Mouse (Mus musculus) intestine, embryonic 16.5 days (tissue): ENCODE results near the gene Josd1. TPM values are rescaled to one million over a fixed set of nuclear protein-coding genes. Genes with fewer than 3 reads are reported as not detected.

Experiments used
- ATAC-seq: fragments of 200-750 bp; cut with Nextera tagmentation; 2 replicates; pipeline ENCODE4 v1.8.0; 2017; ENCODE audit warnings: moderate TSS enrichment, moderate library complexity
- H3K27ac ChIP-seq: fragments of 300-500 bp; sonication (generic); 2 replicates; pipeline ENCODE4 v1.5.1; 2014; ENCODE audit warnings: mild to moderate bottlenecking, low read length
- H3K27me3 ChIP-seq: fragments of 300-500 bp; sonication (generic); replicated peaks from 2 replicates; pipeline ENCODE4 v1.6.1; 2014; ENCODE audit warnings: low read length, control low read depth, mixed read lengths; ENCODE audit not compliant: control insufficient read depth, insufficient read depth
- H3K36me3 ChIP-seq: fragments of 300-500 bp; sonication (generic); 2 replicates; pipeline ENCODE4 v1.6.1; 2014; ENCODE audit warnings: low read length, control low read depth; ENCODE audit not compliant: control insufficient read depth, insufficient read depth
- H3K4me1 ChIP-seq: fragments of 300-500 bp; sonication (generic); 2 replicates; pipeline ENCODE4 v1.6.1; 2014; ENCODE audit warnings: low read length, control low read depth, mixed read lengths; ENCODE audit not compliant: control insufficient read depth, insufficient read depth
- H3K4me2 ChIP-seq: fragments of 300-500 bp; sonication (generic); 2 replicates; pipeline ENCODE4 v1.6.1; 2014; ENCODE audit warnings: low read depth, low read length, control low read depth
- H3K4me3 ChIP-seq: fragments of 300-500 bp; sonication (generic); 2 replicates; pipeline ENCODE4 v1.5.1; 2014; ENCODE audit warnings: mild to moderate bottlenecking, low read length
- H3K9ac ChIP-seq: fragments of 300-500 bp; sonication (generic); 2 replicates; pipeline ENCODE4 v1.6.1; 2014; ENCODE audit warnings: low read depth, low read length
- H3K9me3 ChIP-seq: fragments of 300-500 bp; sonication (generic); 2 replicates; pipeline ENCODE4 v1.6.1; 2016; ENCODE audit warnings: low read length, control low read depth; ENCODE audit not compliant: control insufficient read depth
- WGBS: fragments of 180-500 bp; shearing (Covaris S2); extraction: QIAGEN DNeasy Blood & Tissue Kit; methylation state at CpG from one replicate; pipeline ENCODE4 v1.1.7; 2014; 5-methylcytosine and 5-hydroxymethylcytosine counted together
- polyA plus RNA-seq: library from polyadenylated mRNA; unstranded; fragments of >200 nt; fragmentation: Nextera tagmentation; extraction: Ambion mirVana; gene quantifications from 2 replicates; pipeline ENCODE4 v1.2.1, GENCODE M21; 2015

Gene Josd1
- polyA plus RNA-seq, 1 experiment from 2014 or later, result 14.1 TPM

DNA sequence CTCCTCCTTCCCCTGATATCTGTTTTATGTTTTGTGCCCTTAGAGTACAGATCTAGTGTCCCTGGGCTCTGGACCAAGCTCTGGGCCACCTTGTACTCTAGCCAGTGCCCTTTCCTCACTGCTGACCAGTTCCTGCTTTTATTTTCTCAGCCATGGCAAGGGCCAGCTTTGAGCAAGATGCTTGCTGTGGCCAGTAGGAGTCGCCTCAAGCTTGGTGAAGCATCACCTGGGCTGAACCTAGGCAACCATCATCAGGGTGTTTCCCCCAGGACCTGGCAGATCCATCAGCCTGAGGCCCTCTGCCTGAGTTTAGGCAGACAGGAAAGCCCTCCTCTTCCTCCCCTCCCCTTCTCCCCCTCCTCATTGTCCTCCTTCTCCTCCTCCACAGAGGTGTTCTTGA lies 35.7 kb upstream of the Josd1 start:
- H3K9me3 ChIP-seq, result no peaks in the 10 kb centered on the region
- 31% methylated on average over 1 of the region's 1 CpGs for WGBS
- H3K27ac ChIP-seq, result no peak overlapping the region
- H3K36me3 ChIP-seq, result peaks cover 17% of the 10 kb centered on the region
- H3K4me1 ChIP-seq, result no peaks in the 10 kb centered on the region
- no peaks in the 10 kb centered on the region for H3K27me3 ChIP-seq
- no peak for ATAC-seq
- H3K4me3 ChIP-seq, result no peak overlapping the region
- H3K4me2 ChIP-seq, result no peak overlapping the region
- no peak overlapping the region for H3K9ac ChIP-seq

DNA sequence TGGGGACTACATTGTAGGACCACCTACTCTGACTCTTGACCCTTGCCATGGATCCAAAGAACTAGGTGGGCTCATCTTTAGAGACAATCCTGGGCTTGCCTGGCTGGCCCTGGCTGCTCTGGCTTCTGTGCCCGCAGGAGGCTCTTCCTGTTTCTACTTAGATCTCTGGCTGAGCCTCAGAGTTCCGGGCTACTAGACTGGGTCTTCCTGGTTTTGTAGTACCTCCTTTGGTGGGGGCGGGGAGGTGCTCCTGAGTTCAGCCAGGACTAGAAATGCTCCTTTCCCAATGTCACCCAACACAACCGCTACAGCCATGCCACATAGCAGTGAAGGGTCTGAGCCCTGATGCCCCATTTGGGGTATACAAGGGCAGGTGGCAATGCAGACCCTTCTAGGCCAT lies 33.1 kb upstream of the Josd1 start:
- Histone ChIP-seq H3K27ac (no peak overlapping the region), H3K9ac (no peak overlapping the region), H3K4me1 (no peaks in the 10 kb centered on the region), H3K4me2 (no peak overlapping the region), H3K36me3 (peaks cover 15% of the 10 kb centered on the region), H3K9me3 (no peaks in the 10 kb centered on the region), H3K4me3 (no peak overlapping the region), H3K27me3 (no peaks in the 10 kb centered on the region)
- WGBS, result 91% methylated on average over 4 of the region's 4 CpGs
- ATAC-seq, result no peak

DNA sequence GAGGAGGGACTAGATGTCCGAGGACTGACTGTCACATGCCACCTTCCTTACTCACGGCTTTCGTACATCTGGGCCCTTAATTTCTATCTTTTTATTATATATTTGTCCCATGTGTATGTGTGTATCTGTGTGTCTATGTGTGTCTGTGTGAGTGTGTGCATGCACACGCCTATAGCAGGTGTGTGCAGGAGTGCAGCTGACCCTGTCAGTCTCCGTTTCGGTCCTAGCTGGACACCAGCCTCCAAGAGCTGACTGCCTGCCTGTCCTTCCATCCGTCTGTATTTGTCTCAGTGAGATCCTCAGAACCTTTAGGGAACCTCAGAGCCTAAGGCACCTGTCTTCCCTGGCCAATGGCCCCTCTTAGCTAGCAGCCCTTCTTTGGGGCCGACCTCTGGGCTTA lies 32.5 kb upstream of the Josd1 start:
- H3K4me3 ChIP-seq, result no peak overlapping the region
- H3K4me1 ChIP-seq, result no peaks in the 10 kb centered on the region
- no peak overlapping the region for H3K27ac ChIP-seq
- no peak for ATAC-seq
- no peaks in the 10 kb centered on the region for H3K27me3 ChIP-seq
- no peak overlapping the region for H3K4me2 ChIP-seq
- H3K36me3 ChIP-seq, result peaks cover 15% of the 10 kb centered on the region
- no peaks in the 10 kb centered on the region for H3K9me3 ChIP-seq
- no peak overlapping the region for H3K9ac ChIP-seq
- 88% methylated on average over 8 of the region's 8 CpGs for WGBS

DNA sequence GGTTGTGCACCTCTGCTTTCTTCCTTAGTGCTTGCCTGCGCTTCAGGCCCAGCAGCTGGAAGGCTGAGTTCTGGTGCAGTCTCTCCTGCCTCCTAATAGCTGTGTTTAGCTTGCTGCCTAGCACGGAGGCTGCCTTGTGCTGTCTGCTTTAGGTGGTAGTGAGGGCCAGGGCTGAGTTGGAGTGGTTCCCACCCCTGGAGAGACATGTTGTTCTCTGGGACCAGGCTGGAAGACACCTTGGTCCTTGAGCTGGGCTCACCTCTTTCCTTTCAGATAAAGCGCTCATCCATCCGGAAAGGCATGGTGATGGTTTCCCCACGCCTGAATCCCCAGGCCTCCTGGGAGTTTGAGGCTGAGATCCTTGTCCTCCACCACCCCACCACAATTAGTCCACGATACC lies 29.0 kb upstream of the Josd1 start:
- Histone ChIP-seq H3K4me1 (no peaks in the 10 kb centered on the region), H3K9me3 (no peaks in the 10 kb centered on the region), H3K36me3 (peaks cover 21% of the 10 kb centered on the region), H3K9ac (no peak overlapping the region), H3K4me3 (no peak overlapping the region), H3K27me3 (no peaks in the 10 kb centered on the region), H3K27ac (no peak overlapping the region), H3K4me2 (no peak overlapping the region)
- WGBS, result 92% methylated on average over 6 of the region's 6 CpGs
- ATAC-seq, result no peak

DNA sequence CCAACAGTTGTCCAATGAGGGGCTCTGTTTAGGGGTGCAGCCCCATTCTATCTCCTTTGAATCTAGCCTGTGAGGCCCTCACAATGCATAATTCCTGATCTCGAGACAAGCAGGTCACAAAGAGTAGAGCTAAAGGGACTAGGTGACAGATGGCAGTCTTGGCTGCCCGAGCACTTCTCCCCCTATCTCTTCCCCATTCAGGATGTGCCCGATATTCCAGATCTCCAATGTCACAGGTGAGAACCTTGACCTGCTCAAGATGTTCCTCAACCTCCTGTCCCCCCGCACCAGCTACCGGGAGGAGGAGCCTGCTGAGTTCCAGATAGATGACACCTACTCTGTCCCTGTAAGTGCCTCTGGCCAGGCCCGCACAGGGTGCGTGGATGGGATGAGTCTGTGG lies 27.9 kb upstream of the Josd1 start:
- H3K27ac ChIP-seq, result no peak overlapping the region
- H3K27me3 ChIP-seq, result no peaks in the 10 kb centered on the region
- H3K4me1 ChIP-seq, result no peaks in the 10 kb centered on the region
- no peak overlapping the region for H3K4me3 ChIP-seq
- peaks cover 23% of the 10 kb centered on the region for H3K36me3 ChIP-seq
- no peaks in the 10 kb centered on the region for H3K9me3 ChIP-seq
- no peak overlapping the region for H3K9ac ChIP-seq
- H3K4me2 ChIP-seq, result no peak overlapping the region
- 92% methylated on average over 7 of the region's 7 CpGs for WGBS
- ATAC-seq, result no peak

DNA sequence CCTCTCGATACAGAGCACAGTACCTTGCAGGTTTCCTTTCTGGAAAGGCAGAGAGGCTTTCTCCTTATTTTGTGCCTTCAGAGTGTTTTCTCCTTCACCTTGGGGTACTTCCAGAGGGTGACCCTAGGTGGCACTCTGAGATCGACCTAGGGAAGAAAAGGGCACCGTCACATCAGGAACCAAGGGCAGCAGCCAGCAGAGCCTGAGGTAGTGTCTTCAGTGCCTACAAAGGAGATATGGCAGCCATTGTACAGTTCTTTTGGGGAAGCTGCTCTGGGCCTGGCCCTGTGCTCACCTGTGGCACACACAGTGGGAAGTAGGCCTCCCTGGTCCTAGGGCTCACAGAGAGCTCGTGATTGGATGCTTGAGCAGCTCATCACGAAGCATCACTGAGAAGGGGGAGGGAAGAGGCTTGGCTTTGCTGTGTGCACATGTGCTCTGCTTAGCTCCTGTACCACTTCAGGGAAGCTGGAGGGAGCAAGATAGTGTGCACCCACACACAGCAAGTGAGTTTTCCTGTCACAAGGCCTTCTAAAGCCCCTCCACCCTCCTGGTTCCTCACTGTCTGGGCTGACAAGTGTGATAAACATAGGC lies 20.6 kb upstream of the Josd1 start:
- H3K9me3 ChIP-seq, result no peaks in the 10 kb centered on the region
- no peak overlapping the region for H3K4me3 ChIP-seq
- 92% methylated on average over 5 of the region's 5 CpGs for WGBS
- ATAC-seq, result no peak
- no peak overlapping the region for H3K27ac ChIP-seq
- H3K9ac ChIP-seq, result no peak overlapping the region
- no peak overlapping the region for H3K4me2 ChIP-seq
- peaks cover 16% of the 10 kb centered on the region; the same call in 1 of the 2 replicates for H3K36me3 ChIP-seq
- H3K27me3 ChIP-seq, result no peaks in the 10 kb centered on the region
- no peaks in the 10 kb centered on the region for H3K4me1 ChIP-seq

DNA sequence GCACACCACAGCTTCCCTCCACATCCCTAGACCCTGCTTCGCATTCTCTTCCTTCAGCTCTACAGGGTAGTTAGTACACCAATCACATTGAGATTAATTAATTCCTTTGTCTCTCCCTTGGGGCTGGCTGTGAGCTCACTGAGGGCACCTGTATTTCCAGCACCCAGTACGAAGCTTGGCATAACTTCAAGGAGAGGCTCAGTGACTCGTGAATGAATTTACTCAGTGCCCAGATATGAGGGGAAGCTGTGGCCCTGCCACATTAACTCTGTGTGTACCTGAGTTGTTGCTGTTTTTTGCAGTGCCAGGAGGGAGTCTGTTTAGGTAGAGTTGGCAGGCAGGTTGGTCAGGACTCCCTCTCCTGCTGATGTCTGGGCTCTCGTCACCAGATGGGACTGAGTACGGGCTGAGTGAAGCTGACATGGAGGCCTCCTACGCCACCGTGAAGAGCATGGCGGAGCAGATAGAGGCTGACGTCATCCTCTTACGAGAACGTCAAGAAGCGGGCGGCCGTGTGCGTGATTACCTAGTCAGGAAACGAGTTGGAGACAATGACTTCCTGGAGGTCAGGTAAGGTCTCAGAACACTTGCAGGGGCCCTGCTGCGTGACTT lies 19.0 kb upstream of the Josd1 start:
- Histone ChIP-seq H3K27me3 (no peaks in the 10 kb centered on the region), H3K27ac (no peak overlapping the region), H3K4me1 (no peaks in the 10 kb centered on the region), H3K9ac (no peak overlapping the region), H3K36me3 (peaks cover 10% of the 10 kb centered on the region; the same call in 1 of the 2 replicates), H3K4me2 (no peak overlapping the region), H3K9me3 (no peaks in the 10 kb centered on the region), H3K4me3 (no peak overlapping the region)
- 84% methylated on average over 17 of the region's 17 CpGs for WGBS
- no peak for ATAC-seq

DNA sequence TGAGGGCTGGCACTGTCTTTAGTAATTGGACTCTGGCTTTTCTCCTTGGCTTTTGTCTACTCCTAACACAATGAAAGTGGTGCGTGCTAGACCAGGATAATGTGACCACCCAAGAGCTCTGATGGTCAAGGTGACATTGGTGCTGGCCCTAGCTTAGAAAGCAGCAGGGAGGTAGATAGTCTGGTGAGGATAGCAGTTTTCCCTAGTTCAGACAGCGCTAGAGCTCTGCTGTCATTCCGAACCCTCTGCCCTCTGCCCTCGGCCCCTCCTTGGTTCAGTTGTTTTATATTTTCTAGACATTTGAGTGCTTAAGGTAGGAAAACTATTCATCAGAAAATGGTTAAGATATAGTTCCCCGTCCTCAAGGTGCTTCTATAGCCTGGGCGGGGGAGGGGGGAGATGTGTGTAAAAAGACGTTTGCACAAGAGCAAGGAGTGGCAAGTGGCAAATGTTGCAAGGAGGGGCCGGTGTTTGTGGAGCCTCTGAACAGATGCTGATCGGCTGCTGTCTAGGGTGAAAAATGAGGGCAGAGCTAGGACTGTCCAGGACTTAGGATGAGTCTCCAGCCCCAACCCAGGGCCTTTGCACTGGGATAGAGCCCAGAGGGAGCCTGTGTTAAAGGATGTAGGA lies 10.0 kb upstream of the Josd1 start:
- Histone ChIP-seq H3K9ac (no peak overlapping the region), H3K4me1 (peaks cover 13% of the 10 kb centered on the region), H3K27me3 (no peaks in the 10 kb centered on the region), H3K36me3 (no peaks in the 10 kb centered on the region), H3K4me3 (no peak overlapping the region), H3K4me2 (no peak overlapping the region), H3K27ac (no peak overlapping the region), H3K9me3 (no peaks in the 10 kb centered on the region)
- WGBS, result 68% methylated on average over 9 of the region's 9 CpGs
- ATAC-seq, result peak; percentile 53

DNA sequence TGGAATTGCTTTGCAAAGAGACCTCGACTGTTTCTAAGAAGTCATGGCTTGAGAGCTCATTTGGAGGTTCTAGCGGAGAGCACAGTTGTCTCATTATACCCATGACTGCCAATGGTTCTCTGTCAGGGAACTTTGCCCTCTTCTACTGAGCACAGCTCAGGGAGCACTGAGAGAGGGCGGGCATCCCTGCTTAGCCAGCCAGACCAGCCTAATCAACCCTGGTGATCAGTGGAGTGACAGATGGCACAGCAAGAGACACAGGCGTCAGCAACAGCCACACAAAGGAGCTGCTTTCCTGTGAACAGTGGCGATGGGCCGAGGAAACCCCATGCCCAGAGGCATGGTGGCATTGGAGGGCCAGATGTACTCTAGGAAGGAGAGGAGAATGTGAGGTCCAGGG lies 9.3 kb upstream of the Josd1 start:
- 0 out of 2 replicates have a peak, but pooled peaks have one; percentile 45 for ATAC-seq
- Histone ChIP-seq H3K36me3 (no peaks in the 10 kb centered on the region), H3K27ac (no peak overlapping the region), H3K27me3 (no peaks in the 10 kb centered on the region), H3K4me3 (no peak overlapping the region), H3K9ac (no peak overlapping the region), H3K9me3 (no peaks in the 10 kb centered on the region), H3K4me2 (no peak overlapping the region), H3K4me1 (peaks cover 20% of the 10 kb centered on the region)
- WGBS, result 73% methylated on average over 6 of the region's 6 CpGs
